Mouse (Mus musculus) hindlimb bud, embryonic 11.5 days (tissue): ENCODE data around the gene Fam229a.
"Not testable (repeated sequence)": the region's sequence is repeated elsewhere in the genome, so short reads cannot be mapped to it uniquely, and the experiment has no call there.

Source experiments
- DNase-seq: peaks from one replicate; pipeline ENCODE4 v3.0.0-alpha.2; 2012; ENCODE audit warnings: low read depth, low spot score; ENCODE audit errors: extremely low spot score

The Fam229a gene

DNA sequence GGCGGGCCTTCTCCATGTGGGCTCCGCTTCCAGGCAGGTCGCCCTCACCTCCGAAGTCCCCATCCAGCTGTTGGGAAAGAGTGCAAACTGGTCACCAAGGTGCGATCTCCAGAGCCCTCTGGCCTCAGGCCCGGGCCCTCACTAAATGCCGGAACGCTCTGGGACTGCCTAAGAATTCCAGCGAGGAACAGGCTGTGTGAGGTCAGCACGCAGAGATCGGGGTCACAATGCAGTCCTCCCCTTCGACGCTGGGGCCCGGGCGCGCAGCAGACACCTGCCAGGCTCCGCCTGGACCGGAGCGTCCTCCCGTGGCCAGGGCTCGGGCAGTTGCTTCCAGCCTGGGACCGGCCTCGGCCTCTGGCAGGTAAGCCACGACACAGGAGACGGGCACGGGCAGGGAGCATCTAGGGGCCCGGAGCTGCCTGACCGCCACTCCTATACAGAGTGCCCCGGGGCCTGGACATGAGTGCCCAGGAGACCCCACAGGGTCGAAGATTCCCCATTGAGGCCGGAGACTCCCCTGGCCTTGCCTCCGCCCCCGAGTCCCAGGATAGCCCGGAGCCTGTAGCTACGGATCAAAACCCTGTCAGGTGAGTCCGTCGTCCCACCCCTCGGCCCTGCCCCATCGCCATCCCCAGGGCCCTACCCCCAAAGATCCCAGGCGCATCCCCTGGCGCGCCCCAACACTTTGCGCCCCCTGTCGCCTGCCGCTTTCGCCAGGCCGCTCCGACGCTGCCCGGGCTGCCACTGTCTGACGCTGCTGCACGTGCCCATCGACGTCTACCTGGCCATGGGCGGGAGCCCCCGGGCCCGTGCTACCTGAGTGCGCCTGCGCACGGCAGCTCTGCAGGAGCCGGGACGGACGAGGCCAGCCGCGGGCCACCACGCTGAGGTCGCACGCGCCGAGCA, at the start of gene Fam229a, which contains the start of gene Tssk3:
Gene Fam229a, plus strand, starts transcription at position 219 of the 909 bp plus-strand sequence.
Gene Tssk3, minus strand, starts transcription at position 51 of the 909 bp plus-strand sequence.
- no peak for DNase-seq

DNA sequence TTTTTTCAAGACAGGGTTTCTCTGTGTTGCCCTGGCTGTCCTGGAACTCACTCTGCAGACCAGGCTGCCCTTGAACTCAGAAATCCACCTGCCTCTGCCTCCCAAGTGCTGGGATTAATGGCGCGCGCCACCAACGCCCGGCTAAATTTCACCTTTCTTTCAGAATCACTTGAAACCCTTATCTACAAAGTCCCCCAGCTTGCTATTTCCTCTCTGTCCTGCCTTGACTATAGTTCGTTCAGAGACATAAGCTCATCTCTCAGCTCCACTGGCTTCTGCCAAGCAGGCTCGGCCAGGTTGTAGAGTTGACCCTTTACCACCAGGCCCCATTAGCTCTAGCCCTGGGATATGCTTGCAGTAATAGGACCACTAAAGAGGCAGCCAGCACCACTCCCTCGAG, 43.6 kb upstream of the Fam229a start:
- no peak for DNase-seq

DNA sequence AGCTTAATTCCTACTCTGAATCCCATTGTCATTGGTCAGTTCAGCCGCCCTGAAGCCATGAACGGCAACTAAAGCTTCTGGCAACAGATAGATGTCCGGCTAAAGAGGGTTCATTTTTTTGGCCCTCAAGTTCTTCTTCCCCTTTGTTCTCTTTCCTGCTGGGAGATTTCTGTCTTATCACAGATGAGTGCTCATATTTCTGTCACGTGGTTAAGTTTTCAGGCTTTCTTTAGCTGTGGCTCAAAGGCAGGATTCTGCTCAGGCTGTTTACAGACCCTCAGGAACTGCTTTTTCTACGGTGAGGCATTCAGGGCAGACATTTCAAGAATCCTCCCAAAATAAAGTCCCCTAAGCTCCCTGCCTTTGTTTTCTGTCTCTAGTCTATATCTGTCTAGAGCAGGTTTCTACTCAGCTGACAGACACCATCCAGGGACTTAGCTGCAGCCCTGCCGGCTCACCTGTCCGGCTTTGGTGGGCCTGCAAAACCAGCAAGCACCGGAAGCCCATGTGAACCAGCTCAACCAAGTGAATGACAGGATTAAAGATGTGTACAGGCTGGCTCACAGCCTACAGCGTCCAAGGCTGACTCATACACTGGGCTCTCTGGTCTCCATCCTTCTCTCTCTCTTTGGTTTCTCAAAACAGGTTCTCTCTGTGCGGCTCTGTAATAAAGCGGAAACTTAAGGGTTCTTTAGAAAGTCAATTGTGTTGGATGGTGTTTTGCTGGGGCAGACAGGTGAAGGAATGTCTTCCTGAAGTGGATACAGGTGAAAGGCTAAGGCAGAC, 43.0 kb upstream of the Fam229a start:
- DNase-seq: no peak

DNA sequence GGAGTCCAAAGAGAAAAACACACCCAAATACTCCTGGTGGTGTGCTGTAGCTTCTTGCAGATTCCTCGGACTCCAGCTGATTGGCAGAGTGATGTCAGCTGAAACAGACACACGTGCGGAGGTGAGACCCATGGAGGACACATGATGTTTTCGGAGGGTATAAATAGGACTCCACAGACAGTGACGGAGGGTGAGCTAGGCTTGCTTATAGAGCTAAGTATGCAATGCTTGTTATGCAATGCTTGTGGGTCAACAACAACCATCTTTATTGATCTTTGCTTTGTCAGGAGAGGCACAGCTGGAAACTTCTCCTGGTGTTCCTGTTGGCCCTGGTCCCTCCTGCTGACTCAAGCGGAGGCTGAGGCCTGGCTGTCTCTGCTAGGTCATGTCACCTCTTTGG, 42.3 kb upstream of the Fam229a start:
- DNase-seq: no peak

DNA sequence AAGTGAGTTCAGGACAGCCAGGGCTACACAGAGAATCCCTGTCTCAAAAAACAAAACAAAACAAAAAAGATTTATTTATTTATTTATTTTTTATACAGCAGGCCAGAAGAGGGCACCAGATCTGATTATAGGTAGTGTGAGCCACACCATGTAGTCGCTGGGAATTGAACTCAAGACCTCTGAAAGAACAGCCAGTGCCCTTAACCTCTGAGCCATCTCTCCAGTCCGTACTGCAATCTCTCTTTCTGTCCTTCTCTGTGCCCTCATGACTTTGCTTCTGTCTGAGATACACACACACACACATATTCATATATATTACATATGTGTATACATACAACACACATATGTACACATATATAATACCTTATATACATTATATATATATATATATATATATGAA, 40.1 kb upstream of the Fam229a start:
- no peak for DNase-seq

DNA sequence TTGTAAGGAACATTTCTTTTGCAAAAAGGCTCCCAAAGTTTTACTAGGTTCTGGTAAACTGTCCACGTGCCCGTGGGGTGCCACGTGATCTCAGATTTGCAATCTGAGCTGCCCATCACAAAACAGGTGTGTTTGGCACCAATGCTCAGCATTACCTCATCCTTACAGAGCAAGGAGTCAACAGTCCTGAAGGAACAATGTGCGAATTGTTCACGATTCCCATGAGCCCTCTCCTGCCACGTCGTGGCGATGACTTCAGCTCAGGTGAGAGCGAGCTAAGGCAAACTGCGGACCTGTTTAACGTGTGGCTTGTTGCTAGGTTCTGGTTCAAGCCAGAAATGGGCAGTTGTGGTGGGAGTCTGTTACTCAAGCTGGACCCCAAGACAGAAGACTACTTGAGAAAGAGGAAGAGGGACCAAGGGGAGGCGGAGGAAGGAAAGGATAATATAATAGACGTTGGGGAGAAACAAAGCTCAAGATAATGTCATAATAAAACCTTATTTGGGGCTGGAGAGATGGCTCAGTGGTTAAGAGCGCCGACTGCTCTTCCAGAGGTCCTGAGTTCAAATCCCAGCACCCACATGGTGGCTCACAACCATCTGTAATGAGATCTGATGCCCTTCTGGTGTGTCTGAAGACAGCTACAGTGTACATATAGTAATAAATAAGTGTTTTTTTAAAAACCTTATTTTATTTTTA, 39.4 kb upstream of the Fam229a start:
- no peak for DNase-seq

DNA sequence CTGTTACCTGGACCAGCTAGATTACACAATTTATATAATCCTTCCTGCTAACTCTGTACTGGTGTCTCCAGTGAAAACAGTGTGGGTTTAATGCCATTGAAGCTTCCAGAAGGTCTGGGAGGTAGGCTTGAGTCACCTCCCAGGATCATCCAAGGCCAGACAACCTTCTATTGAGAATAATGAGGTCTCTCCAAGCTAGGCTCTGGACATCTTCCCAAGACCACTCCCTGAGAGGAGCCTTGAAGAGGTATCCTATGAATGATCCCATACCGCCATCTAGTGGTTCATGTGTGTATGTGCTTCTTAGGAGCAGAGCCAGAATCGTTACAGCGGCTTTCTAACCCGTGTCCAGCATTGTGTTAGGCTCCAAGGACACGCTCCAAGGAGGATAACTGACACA, 35.7 kb upstream of the Fam229a start:
- peak; percentile 85 for DNase-seq

DNA sequence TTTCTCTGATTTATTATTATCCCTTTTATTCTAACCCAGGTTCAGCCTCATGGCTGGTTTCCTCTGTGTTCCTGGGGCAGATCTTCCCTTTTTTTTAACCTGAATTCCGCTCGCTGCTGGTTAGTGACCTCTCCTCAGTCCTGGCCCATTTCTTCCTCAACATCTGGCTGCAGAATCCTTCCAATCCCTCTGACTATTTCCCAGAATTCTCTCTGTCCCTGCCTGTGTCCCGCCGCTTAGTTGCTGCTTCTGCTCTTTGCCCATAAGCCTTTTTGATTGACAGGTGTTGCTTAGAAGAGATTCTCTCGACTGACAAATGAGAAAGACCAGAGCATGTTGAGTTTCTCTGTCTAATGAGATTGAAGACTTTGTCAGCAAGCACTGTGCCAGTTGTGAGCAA, 34.9 kb upstream of the Fam229a start:
- no peak for DNase-seq

DNA sequence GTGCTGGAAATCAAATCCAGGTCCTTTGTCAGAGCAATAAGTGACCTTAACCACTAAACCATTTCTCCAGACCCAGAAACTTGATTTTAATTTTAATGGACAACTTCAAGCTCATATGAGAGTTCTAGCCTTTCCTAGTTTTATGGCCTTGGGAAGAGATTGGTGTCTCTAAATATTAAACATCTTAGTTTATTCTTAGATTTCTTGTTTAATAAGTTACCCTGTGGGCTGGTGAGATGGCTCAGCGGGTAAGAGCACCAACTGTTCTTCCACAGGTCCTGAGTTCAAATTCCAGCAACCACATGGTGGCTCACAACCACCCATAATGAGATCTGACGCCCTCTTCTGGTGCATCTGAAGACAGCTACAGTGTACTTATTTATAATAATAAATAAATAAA, 33.7 kb upstream of the Fam229a start:
- DNase-seq: not testable (repeated sequence)

DNA sequence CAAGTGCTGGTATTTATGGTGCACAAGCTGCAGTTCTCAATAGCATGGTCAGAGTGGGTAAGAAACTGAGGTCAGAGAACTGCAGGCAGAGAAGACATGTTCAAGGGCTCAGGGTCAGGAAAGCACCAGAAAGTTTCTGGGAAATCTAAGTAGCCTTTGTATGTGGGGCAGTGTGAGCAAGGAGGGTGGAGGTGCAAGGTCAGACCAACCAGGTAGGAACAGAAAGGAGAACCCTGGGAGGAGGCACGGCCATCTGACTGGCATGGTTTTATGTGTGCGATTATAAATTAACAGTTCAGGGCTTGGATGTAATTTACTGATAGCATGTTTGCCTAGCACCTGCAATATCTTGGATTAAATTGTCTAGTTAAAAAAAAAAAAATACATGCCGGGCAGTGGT, 31.3 kb upstream of the Fam229a start:
- DNase-seq: no peak

DNA sequence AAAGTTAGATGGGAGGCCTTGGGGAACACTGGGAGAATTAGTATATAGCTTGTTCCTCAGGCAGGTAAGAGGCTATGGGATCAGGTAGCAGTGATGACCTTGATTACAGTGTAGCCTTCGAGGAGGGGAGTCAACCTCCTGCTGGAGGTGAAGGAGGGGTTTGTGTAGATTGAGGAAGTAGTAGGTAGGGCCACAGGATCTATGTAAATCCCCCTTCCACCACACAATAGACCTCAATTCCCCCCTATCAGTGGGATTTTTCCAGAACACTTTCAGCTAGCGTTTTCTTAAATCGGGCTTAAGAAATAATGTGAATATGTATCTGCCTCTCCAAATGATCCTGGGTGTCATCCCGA, 30.2 kb upstream of the Fam229a start:
- DNase-seq: peak; percentile 20

DNA sequence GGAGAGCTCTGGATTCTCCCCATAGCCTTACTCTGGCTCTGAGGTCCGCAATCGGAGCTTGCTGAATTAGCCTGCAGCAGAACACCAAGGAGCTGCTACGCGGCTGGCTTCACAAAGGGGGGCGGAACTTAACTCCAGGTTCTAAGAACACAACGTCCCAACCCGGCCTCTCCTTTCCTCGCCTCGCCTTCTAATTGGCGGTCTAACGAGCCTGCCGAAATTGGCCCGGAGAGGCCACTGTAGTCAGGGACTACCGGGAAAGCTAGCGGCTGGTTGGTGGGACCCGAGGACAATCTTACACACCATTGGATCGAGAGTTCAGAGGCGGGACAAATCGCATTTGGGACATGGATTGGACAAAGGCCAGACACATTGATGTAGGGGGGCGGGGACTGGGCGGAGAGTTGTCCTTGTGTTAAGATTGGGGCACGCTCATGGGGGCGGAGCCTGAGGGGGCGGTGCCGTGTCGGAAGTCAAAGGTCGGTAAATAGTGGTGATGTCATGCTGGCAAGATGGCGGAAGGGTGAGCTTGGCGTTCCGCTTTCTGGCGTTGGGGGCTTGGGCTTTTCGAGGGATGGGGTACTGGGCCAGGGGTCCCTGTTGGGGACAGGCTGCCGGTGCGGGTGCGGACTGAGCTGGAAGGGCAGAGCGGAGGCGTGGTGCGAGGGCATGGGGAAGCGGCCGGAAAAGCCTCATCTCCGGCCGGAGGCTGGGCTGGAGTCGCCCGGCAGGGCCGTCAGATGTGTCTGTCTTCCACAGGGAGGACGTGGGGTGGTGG, 29.6 kb upstream of the Fam229a start, which contains the start of gene Bsdc1:
Gene Bsdc1, plus strand, starts transcription at position 399 of the 778 bp plus-strand sequence.
- peak; percentile 98 for DNase-seq

DNA sequence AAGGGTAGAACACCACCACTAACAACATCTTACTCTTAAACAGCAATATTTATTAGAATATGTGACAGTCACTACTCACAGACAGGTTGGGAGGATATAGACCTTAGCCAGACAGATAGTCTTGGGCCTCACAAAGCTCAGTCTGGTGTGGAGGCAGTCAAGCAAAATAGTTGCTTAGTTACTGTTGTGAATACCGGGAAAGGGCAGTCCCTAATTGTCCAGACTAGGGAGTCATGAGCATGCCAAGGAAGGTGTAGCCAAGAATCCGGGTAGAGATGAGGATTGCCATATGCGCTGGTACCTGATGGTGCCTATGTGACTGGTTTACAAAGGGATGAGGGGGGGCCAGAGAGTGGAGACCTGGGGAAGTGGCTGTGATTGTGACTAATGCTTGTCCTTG, 28.9 kb upstream of the Fam229a start:
- no peak for DNase-seq

DNA sequence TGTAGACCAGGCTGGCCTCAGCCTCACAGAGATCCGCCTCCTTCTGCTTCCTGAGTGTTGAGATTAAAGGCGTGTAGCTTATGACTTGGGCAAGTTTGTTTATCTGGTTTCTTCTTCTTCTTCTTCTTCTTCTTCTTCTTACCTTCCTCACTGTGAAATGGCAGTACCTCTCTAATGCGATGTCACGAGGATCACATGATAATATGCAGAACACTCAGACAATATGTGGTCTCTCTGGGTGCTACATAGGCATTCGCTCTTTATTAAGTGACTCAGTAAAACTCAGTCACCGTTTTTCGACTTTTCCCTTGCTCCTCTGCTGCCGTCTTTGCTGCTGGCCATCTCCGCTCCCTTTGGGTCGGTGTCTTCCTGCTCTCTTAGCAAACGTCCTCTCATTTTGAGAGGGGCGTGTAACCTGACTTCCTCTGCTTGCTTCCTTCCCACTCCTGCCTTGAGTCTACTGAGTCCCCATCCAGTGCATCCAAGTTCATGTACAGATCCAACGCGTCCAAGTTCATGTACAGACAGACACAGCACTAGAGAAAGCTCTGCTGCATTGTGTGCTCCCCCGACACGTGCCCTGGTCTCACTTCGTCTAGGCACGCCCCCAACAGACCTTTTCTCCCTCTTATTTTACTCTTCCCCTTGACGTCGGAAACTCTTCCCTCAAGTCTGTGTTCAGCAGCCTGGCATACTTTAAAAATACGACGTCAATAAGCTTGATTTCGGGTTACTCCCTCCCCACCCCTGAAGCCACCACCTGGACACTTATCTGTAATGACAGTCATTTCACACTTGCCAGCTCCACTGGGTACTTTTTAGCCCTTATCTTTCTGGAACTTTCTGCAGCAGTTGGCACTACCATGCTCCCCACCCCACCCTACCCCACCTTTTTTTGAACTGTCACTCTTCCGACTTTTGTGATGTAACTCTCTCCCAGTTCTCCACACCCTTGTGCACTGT, 27.6 kb upstream of the Fam229a start:
- DNase-seq: no peak

DNA sequence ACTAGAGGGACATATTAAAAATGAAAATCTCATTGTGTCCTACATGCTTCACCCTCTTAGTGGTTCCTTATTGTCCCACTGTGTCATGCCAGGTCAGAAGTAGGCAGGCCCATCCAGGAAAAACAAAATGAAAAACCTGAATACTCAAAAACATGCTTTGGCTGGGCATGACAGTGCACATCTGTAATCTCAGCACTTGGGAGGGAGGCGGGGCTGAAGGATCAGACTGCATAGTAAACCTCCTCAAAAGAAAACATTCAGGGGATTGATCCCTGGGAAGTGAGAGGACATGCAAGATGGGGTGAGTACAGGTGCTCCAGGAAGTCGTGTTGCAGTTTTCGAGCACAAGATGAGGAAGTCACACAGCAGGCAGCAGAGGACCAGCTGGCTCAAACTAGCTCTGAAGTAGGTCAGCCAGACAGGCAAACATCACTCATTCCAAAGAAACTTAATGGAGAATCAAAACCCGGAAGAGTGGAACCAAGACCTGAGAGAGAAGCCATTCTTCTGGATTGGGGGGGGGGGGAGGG, 26.6 kb upstream of the Fam229a start:
- DNase-seq: no peak

DNA sequence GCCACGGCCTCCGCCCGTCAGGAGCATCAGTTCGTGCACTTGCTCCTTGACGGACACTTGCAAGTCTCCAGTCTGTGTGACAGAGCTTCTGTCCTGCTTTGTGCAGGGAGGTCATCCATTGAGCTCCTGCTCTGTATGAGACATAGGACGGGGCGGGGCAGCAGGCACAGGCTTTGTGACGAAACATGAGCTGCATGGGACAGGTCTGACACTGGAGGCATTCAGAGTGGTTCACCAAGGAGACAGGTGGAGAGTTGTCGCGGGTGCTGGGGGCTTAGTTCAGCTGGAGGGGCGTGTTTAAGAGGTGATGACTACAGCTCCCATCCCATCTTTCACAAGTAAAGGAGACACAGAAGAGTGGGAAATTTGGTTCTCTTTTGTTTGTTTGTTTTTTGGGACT, 14.9 kb upstream of the Fam229a start:
- no peak for DNase-seq

DNA sequence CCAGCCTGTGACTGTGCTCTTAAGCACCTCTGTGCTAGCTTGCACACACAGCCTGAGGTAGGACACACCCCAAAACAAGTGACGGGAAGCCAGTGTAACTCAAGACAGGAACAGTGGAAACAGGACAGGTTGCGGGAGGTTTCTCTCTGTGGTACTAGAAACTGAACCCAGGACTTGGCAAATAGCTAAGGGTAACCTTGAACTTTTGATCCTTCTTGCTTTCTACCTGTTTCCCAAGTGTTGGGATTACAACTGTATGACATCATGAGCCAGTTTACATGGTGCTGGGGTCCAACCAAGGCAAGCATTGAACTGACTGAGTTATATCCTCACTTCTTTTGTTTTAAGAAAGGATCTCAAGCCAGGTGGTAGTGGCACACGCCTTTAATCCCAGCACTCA, 11.1 kb upstream of the Fam229a start:
- DNase-seq: no peak

DNA sequence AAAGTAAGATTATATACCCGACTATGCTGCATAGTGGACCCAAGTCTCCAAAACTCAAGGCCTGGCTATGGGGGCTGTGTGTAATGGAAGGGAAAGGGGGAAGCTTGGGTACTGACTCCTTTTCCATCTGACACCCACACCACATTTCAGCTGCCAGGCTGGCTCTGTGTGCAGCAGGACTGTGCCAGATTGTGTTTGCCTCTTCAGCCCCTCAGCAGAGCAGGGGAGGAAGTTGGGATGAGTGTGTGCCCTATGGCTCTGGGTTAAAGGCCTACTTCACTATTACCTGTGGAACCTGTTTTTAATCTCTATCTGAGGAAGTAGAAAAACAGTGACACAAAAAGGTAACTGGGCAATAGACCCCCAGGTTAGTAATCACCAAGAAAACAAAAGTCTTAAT, 9.9 kb upstream of the Fam229a start:
- no peak for DNase-seq

DNA sequence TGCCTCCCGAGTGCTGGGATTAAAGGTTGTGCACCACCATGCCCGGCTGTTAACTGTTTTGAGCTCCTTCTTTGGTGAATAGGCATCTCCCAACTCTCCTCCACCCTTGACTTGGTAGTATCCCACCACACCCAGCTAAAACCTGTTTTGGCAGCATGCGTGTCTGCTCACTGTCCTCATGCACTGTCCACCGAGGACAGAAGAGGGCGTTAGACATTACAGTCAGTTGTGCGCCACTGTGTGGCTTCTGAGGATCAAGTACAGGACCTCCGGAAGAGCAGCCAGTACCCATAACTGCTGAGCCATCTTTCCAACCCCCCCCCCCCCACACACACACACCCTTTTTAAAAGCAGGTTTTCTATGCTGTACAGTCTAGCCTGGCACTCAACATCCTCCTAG, 3.7 kb downstream of the Fam229a start:
- no peak for DNase-seq
